Mouse (Mus musculus) adrenal gland, adult (tissue): Measurements from ENCODE around the gene Ccser1.
A peak's percentile ranks its signal among the peaks of the same experiment; 100 is the strongest.

ENCODE experiments used
- DNase-seq, 2 experiments: peaks; one replicate each; pipeline ENCODE4 v3.0.0; 2022 to 2023; ENCODE audit warnings: low spot score in 1 of 2; ENCODE audit not compliant: inconsistent age in 2 of 2

Gene Ccser1

DNA sequence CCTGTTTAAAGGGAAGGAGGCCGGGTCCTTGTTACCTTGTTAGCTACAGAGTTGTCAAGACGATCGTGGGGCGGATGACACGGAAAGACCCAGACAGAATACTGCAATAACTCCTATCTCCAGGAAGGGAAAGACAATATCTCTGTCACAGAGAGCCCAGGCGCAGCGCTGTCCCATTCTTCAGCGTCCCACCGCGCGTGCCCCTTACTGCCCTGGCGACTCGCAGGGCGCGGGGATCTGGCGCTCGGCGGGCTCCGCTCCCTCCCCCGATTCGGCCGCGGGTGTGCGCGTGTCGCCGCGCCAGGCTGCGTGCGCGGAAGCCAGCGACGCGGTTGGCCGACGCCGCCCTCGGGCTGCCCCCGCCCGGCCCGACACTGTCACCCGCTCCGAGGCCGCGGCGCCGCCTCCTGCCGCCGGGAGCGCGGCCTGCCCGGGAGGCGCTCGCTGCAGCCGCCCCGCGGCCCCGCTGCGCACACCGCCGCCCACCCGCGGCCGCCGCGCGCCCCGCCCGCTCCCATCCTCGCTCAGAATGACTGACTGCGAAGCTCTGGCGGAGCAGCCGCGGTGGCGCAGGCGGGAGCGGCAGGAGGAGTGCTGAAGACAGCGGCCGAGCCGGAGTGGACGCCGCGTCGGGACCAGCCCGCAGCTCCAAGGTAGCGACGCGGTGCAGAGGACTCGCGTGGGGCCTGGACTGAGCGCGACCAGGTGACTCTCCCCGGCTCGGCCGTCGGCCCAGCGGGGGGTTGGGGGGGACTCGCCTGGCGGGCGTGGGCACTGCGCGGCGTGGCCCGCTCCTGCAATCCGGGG, at the start of gene Ccser1:
TSS of gene Ccser1 (plus strand) at position 376 of the 807 bp plus-strand sequence.
- peak; percentile 76 to 87 for DNase-seq

- no peak for DNase-seq
Measured at GRCm38 (mm10) chr6:61136436-61136835, 43.7 kb upstream of the Ccser1 start.

DNA sequence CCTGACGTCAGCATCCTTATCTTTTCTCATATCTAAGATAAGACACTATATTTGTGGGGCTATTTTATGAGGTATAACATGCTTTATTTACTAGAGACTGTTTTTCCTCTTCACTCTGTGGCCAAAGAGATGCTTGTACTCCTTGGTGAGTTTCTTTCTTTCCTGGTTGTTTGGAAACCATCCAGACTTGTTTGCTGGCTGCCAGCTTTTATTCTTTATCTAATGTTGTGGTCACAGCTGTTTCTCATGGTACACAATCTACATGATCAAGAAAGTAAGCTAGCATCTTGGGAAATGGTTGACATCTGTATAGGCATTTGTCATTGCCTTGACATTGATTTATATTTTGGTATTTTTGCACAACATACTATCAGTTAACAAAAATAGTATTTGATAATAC, 37.1 kb upstream of the Ccser1 start:
- DNase-seq = no peak

- DNase-seq = no peak
Measured at GRCm38 (mm10) chr6:61152924-61153323, 27.2 kb upstream of the Ccser1 start.

GRCm38 (mm10) chr6:61154654-61155053, 25.5 kb upstream of the Ccser1 start:
- no peak for DNase-seq

- no peak for DNase-seq
Measured at GRCm38 (mm10) chr6:61155059-61155629, 25.0 kb upstream of the Ccser1 start.

- no peak for DNase-seq
Measured at GRCm38 (mm10) chr6:61155718-61156117, 24.4 kb upstream of the Ccser1 start.

GRCm38 (mm10) chr6:61162117-61162516, 18.0 kb upstream of the Ccser1 start:
- DNase-seq = no peak

- DNase-seq = no peak
Measured at GRCm38 (mm10) chr6:61166891-61167290, 13.2 kb upstream of the Ccser1 start.

DNA sequence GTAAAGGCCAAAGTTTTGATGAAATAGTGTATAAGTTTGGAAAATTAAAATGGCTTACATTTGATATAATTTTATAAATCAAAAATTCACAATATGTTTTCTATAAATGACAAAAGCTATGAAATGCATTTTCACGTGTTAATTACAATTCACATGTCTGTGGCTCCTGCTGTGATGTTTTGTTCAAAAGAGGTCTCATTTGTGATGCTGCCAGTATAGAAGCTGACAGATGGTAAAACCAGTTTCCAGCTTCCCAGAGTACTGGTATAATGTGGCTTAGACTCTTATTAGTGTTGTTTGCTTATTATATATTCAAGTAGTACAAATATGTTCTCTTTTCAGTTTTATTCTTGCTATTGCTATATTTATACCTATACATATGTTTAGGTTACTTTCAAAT, 4.0 kb upstream of the Ccser1 start:
- no peak for DNase-seq

- DNase-seq = no peak
Measured at GRCm38 (mm10) chr6:61177476-61177875, 2.6 kb upstream of the Ccser1 start.

DNA sequence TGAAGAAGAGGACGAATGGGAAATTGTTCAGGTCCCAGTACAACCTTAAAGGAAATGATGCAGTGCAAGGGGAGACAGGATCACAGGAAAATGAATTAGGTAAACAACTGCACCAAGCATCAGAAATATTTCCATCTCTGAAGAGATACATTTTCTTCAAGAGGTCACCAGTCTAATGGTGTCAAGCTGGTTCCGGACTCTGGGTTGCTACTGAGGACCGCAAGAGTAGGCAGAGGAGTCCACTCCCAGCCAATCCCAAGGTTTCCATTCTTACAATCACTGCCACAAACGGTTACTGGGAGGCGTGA, 529 bp upstream of the Ccser1 start:
- no peak for DNase-seq

DNA sequence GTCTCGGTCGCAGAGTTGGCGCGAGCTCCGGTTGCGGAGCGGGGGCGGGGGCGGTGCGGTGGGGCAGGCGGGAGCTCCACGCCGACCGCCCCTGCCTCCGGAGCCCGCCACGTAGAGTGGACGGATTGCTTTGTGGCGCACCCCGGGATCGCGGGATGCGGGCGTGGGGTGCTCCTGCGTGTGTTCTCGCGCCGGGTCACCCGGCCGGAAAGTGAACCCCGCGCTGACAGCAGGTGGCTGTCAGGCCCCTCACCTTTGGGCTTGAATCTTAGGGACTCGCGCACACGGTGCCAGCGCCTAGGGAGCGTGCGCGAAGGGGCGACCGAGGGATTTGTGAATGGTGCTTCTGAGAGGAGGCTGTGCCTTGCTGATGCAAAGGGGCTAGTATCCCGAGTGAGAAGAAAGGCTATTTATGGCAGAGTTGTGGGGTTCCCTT, 650 bp downstream of the Ccser1 start:
- no peak for DNase-seq

- no peak for DNase-seq
Measured at GRCm38 (mm10) chr6:61189029-61189428, 8.9 kb downstream of the Ccser1 start.

GRCm38 (mm10) chr6:61191597-61192386, 11.7 kb downstream of the Ccser1 start:
- no peak for DNase-seq

DNA sequence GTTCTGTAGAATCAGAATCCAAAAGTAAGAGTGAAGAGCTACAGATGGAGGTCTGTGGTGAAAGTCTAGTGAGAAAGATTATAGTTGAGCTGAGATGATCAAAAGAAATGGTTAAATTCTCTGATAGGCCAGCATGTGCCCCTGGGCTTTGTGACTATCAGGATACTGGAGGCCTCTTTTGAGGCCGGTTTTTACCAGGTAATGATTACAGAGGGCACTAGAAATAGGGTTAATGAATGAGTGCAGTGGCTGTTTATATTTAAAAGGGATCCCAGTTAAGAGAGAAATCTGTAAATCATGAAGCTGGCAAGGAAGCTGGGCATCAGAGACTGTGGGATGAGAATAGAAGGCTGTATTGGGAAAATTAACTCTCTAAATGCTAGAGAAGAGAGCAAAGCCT, 23.2 kb downstream of the Ccser1 start:
- no peak for DNase-seq

DNA sequence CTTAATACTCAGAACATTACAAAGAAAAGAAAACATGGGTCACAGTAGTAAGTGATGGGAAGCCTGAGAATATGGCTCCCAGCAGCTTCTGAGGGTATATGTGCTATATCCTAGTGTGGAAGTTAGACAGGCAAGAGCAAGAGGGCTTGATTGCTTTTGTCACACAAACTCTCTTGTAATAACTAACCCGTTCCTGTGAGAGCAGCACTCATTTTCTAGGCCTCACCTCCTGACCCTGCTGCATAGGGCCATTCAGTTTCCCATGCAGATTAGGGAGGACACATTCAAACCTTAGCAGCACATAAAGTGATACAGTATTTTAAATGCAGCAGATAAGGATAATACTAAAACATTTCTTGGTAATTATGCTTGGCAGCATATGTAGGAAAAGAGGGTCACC, 25.9 kb downstream of the Ccser1 start:
- DNase-seq = no peak

GRCm38 (mm10) chr6:61206619-61207018, 26.5 kb downstream of the Ccser1 start:
- no peak for DNase-seq

DNA sequence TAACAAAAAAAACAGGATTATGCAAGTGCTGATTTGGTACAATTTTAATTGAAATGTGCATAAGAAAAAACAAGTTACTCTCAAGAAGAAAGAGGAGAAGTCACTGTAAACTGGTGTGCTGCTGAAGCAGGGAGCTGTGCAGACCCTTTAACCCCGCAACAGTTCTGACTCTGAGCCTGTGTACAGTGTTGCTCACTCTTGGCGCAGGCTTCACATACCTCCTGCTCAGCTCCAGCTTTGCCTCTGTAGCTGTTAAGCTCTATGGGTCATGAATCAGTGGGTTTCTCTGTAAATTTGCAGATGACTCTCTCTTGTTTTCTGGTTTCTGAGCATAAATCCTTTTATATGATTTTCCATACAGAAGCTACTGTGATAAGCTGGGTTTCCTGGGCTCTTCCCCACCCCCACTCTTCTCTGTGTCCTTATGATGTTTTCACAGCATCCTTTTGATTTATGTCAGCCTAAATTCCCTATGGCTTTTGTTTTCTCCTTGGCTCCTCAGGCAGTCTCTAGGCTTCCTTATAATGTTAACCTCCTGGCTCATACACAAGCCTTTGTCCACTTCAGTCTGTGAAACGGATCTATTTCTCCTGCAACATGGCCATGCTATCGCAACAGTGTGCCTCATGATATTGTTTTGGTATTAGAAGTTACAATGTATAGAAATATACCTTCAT, 30.1 kb downstream of the Ccser1 start:
- DNase-seq = no peak

DNA sequence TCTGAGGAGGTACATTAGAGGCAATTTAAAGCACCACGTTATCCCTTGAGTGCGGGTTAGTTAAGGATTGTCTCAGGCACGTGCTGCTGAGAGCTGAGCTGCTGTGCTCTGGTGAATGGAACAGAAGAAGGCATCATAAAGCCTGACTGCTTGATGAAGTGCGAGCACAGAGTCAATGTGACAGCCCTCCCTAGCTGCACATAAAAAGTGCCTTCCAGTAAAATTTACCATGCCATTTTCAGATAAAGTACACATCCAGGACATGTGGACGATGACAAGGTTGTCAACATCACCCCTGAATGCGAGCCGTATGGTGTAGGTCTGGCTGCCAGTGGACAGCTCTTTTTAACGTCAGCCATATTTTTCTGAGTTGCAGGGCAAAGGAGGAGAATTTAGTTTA, 35.6 kb downstream of the Ccser1 start:
- no peak for DNase-seq

- DNase-seq = no peak
Measured at GRCm38 (mm10) chr6:61216514-61216913, 36.4 kb downstream of the Ccser1 start.

- no peak for DNase-seq
Measured at GRCm38 (mm10) chr6:61217717-61218116, 37.6 kb downstream of the Ccser1 start.
